Mouse (Mus musculus): Measurements from ENCODE around the gene Inpp5e. TPM values are rescaled to one million over a fixed set of nuclear protein-coding genes. Genes with fewer than 3 reads are reported as not detected.

The Inpp5e gene
- polyA plus RNA-seq, 1 experiment: 28.7 TPM

- Histone ChIP-seq H3K4me3 (ENCODE audit: insufficient read depth, low read length) (no peak overlapping the region), H3K4me1 (ENCODE audit: control insufficient read depth, insufficient read depth, low read length) (peaks cover 5% of the 10 kb centered on the region; the same call in 1 of the 2 replicates), H3K27ac (ENCODE audit: insufficient read depth, low read length) (no peak overlapping the region)
- TF ChIP-seq POLR2A (IDR thresholded peaks at IDR 0.05; ENCODE audit: extremely low read depth, insufficient read depth, low read length) (no peak), CTCF (IDR thresholded peaks at IDR 0.05; ENCODE audit: extremely low read depth, insufficient read depth, low read length) (no peak)
Observed at GRCm38 (mm10) chr2:26356678-26357077, 52.3 kb downstream of the Inpp5e start.

GRCm38 (mm10) chr2:26356231-26356630, 52.8 kb downstream of the Inpp5e start:
- TF ChIP-seq CTCF (IDR thresholded peaks at IDR 0.05; ENCODE audit: extremely low read depth, insufficient read depth, low read length) (no peak), POLR2A (IDR thresholded peaks at IDR 0.05; ENCODE audit: extremely low read depth, insufficient read depth, low read length) (no peak)
- Histone ChIP-seq H3K4me3 (ENCODE audit: insufficient read depth, low read length) (no peak overlapping the region), H3K27ac (ENCODE audit: insufficient read depth, low read length) (no peak overlapping the region), H3K4me1 (ENCODE audit: control insufficient read depth, insufficient read depth, low read length) (peaks cover 5% of the 10 kb centered on the region; the same call in 1 of the 2 replicates)

- no peak overlapping the region for H3K4me3 ChIP-seq (ENCODE audit: insufficient read depth, low read length)
- TF ChIP-seq POLR2A (IDR thresholded peaks at IDR 0.05; ENCODE audit: extremely low read depth, insufficient read depth, low read length) (no peak), CTCF (IDR thresholded peaks at IDR 0.05; ENCODE audit: extremely low read depth, insufficient read depth, low read length) (no peak)
- no peak overlapping the region for H3K27ac ChIP-seq (ENCODE audit: insufficient read depth, low read length)
- peaks cover 8% of the 10 kb centered on the region; the same call in 1 of the 2 replicates for H3K4me1 ChIP-seq (ENCODE audit: control insufficient read depth, insufficient read depth, low read length)
Observed at GRCm38 (mm10) chr2:26354401-26354800, 54.6 kb downstream of the Inpp5e start.

DNA sequence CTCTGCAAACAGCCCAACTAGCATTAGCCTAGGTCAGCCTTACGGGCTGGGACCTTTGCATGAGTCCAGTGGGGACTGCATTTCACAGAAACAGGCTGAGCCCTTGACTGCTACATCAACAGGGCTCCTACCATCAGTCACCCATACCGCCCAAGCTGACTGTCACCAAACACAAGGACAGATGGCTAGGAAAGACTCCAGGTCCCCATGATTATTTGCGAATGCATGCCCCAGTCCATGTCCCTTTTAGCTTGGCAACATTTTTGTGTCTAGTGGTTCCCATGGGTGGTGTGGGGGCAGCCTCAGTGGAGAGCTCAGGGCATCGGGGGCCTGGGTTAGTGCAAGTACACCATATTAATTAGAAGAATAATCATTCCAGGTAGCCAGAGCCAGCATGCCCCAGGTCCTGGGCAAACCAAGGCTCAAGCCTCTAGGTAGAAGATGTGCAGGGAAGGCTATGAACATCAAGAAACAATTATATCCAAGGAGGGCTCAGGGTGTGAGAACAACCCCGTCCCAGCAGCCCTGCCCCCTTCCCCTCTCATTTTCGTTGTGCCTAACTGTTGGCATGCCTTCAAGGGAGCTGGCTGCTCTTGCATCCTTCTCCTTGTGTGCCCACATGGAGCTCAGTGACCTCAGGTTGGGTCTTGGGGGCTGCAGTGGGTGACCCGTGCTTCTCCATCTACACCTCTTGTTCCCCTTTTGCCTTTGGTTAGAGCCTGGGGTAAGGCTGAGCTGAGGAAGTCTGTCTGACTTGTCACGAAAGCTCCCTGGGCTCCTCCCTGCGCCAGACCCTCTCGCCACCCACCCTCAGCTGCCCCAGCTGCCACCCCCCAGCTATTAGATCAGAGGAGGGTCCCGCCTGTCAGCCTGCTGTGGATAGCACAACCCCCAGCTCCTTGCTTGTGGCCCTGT, 55.7 kb downstream of the Inpp5e start:
- Histone ChIP-seq H3K4me1 (ENCODE audit: control insufficient read depth, insufficient read depth, low read length) (peaks cover 8% of the 10 kb centered on the region; the same call in 1 of the 2 replicates), H3K4me3 (ENCODE audit: insufficient read depth, low read length) (peak overlapping the region; percentile 69), H3K27ac (ENCODE audit: insufficient read depth, low read length) (0 out of 2 replicates have a peak overlapping the region, but pooled peaks have one; percentile 17)
- TF ChIP-seq CTCF (IDR thresholded peaks at IDR 0.05; ENCODE audit: extremely low read depth, insufficient read depth, low read length) (no peak), POLR2A (IDR thresholded peaks at IDR 0.05; ENCODE audit: extremely low read depth, insufficient read depth, low read length) (no peak)

- Histone ChIP-seq H3K27ac (ENCODE audit: insufficient read depth, low read length) (peak overlapping the region; percentile 54), H3K4me3 (ENCODE audit: insufficient read depth, low read length) (peak overlapping the region; percentile 69), H3K4me1 (ENCODE audit: control insufficient read depth, insufficient read depth, low read length) (peaks cover 8% of the 10 kb centered on the region; the same call in 1 of the 2 replicates)
- TF ChIP-seq POLR2A (IDR thresholded peaks at IDR 0.05; ENCODE audit: extremely low read depth, insufficient read depth, low read length): no peak
- no peak for TF ChIP-seq CTCF (IDR thresholded peaks at IDR 0.05; ENCODE audit: extremely low read depth, insufficient read depth, low read length)
Observed at GRCm38 (mm10) chr2:26352291-26352910, 56.6 kb downstream of the Inpp5e start.

DNA sequence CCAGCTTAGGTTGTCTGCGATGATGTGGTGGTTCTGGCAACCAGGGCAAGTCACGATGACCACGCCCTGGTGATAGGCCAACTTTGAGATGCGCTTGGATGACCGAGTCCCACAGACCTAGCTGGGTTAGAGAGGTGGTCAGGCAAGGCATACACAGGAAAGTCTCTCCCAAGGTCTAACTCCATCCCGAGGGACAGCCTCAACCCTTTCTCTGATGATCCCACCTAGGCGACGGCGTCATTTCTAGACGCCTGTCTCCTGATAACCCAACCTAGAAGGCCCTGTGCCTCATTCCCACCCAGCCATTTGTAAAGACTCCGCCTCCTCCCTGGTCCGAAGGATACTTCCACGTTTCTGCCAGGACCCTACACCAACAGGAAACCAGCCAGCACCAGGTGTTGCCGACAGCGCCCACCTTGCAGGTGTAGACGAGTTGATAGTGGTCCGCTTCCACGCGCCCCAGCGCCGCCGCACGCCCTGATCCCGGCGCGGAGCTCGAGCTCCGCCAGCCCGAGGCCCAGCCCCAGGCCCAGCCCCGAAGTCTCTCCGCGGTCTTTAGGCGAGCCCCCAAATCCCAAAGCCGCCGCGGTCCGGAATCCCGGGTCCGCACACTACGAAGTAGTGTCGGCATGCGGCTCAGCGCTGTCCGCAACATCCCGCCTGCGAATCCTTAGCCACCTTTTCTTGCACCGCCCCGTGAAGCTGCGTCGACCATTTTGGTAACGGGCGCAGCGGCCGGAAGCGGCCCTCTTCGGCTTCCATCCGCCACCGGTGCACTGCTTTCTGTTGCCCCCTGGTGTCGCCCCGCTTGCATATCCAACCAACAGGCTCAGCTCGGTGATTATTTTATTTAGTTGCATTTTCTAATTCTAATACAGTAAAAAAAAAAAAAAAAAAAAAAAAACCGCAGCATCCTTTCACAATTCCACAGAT, 57.4 kb downstream of the Inpp5e start, which contains the start of gene Dnlz:
TSS of gene Dnlz (minus strand) at position 753 of the 933 bp plus-strand sequence.
- H3K27ac ChIP-seq (ENCODE audit: insufficient read depth, low read length): peak within 1 kb of the TSS; percentile 70
- peak within 1 kb of the TSS; percentile 69 for H3K4me3 ChIP-seq (ENCODE audit: insufficient read depth, low read length)
- peaks cover 8% of the 10 kb centered on the region; the same call in 1 of the 2 replicates for H3K4me1 ChIP-seq (ENCODE audit: control insufficient read depth, insufficient read depth, low read length)
- TF ChIP-seq CTCF (IDR thresholded peaks at IDR 0.05; ENCODE audit: extremely low read depth, insufficient read depth, low read length) (peak; percentile 60), POLR2A (IDR thresholded peaks at IDR 0.05; ENCODE audit: extremely low read depth, insufficient read depth, low read length) (peak; percentile 52)

- H3K4me3 ChIP-seq (ENCODE audit: insufficient read depth, low read length): no peak overlapping the region
- H3K27ac ChIP-seq (ENCODE audit: insufficient read depth, low read length): no peak overlapping the region
- H3K4me1 ChIP-seq (ENCODE audit: control insufficient read depth, insufficient read depth, low read length): peaks cover 6% of the 10 kb centered on the region; the same call in 1 of the 2 replicates
Observed at GRCm38 (mm10) chr2:26348241-26348640, 60.8 kb downstream of the Inpp5e start.

More at GRCm38 (mm10) chr2:26348241-26348640, 60.8 kb downstream of the Inpp5e start:
- TF ChIP-seq POLR2A (IDR thresholded peaks at IDR 0.05; ENCODE audit: extremely low read depth, insufficient read depth, low read length) (no peak), CTCF (IDR thresholded peaks at IDR 0.05; ENCODE audit: extremely low read depth, insufficient read depth, low read length) (no peak)

Other genes with a start within 250 kb of the Inpp5e start
- gene Lhx3, start 200.9 kb downstream of the Inpp5e start, polyA plus RNA-seq (2012; rRNA removed): 0.06 TPM in 1 of 2 replicates, not detected in the other
- gene Qsox2, start 171.7 kb downstream of the Inpp5e start, polyA plus RNA-seq (2012; rRNA removed): 22.0 TPM in 2 replicates
- gene Ccdc187, start 114.6 kb downstream of the Inpp5e start, polyA plus RNA-seq (2012; rRNA removed): 0.85 and 2.2 TPM in 2 replicates
- gene Gpsm1, start 93.7 kb downstream of the Inpp5e start, polyA plus RNA-seq (2012; rRNA removed): 45.3 and 49.2 TPM in 2 replicates
- 37.9 and 38.0 TPM in 2 replicates for gene Dnlz, start 57.1 kb downstream of the Inpp5e start, polyA plus RNA-seq (2012; rRNA removed)
- 5.2 and 5.3 TPM in 2 replicates for gene Card9, start 48.3 kb downstream of the Inpp5e start, polyA plus RNA-seq (2012; rRNA removed)
- 81.7 and 92.4 TPM in 2 replicates for gene Snapc4, start 28.6 kb downstream of the Inpp5e start, polyA plus RNA-seq (2012; rRNA removed)
- 284 and 325 TPM in 2 replicates for gene Entr1, start 19.9 kb downstream of the Inpp5e start, polyA plus RNA-seq (2012; rRNA removed)
- gene Pmpca, start 19.9 kb downstream of the Inpp5e start, polyA plus RNA-seq (2012; rRNA removed): 102 TPM in 2 replicates
- 30.6 and 32.2 TPM in 2 replicates for gene Sec16a, start 36.0 kb upstream of the Inpp5e start, polyA plus RNA-seq (2012; rRNA removed)
- 10.9 and 11.1 TPM in 2 replicates for gene Notch1, start 107.5 kb upstream of the Inpp5e start, polyA plus RNA-seq (2012; rRNA removed)
- 137 and 145 TPM in 2 replicates for gene Egfl7, start 170.8 kb upstream of the Inpp5e start, polyA plus RNA-seq (2012; rRNA removed)
- gene Gm20532, start 177.4 kb upstream of the Inpp5e start, polyA plus RNA-seq (2012; rRNA removed): not detected in 2 replicates
- gene Agpat2, start 195.2 kb upstream of the Inpp5e start, polyA plus RNA-seq (2012; rRNA removed): 2.3 TPM in 2 replicates
- 88.8 and 95.7 TPM in 2 replicates for gene Fam69b, start 219.3 kb upstream of the Inpp5e start, polyA plus RNA-seq (2012; rRNA removed)